Mouse (Mus musculus): ENCODE data around the gene Crybb1.

The Crybb1 gene

GRCm38 (mm10) chr5:112300721-112301308, 45.2 kb downstream of the Crybb1 start:
- no peak for DNase-seq (ENCODE audit: extremely low read depth, low read depth, low spot score)

- no peak for DNase-seq (ENCODE audit: extremely low read depth, low read depth, low spot score)
Observed at GRCm38 (mm10) chr5:112301694-112302093, 46.1 kb downstream of the Crybb1 start.

- no peak for DNase-seq (ENCODE audit: extremely low read depth, low read depth, low spot score)
Observed at GRCm38 (mm10) chr5:112302310-112302709, 46.7 kb downstream of the Crybb1 start.

- DNase-seq (ENCODE audit: extremely low read depth, low read depth, low spot score) = no peak
Observed at GRCm38 (mm10) chr5:112305842-112306241, 50.2 kb downstream of the Crybb1 start.

GRCm38 (mm10) chr5:112313222-112313885, 57.7 kb downstream of the Crybb1 start:
- DNase-seq (ENCODE audit: extremely low read depth, low read depth, low spot score) = no peak

- DNase-seq (ENCODE audit: extremely low read depth, low read depth, low spot score) = no peak
Observed at GRCm38 (mm10) chr5:112316468-112316867, 60.9 kb downstream of the Crybb1 start.

GRCm38 (mm10) chr5:112317328-112317727, 61.7 kb downstream of the Crybb1 start:
- no peak for DNase-seq (ENCODE audit: extremely low read depth, low read depth, low spot score)
